Mouse (Mus musculus): ENCODE measurements at regions not wholly inside any gene's neighbourhood (a gene's known extent, or its start where the extent isn't known, plus 50 kb on each side); places are given as distances from the start of the nearest gene placed in this dataset.
A peak's percentile ranks its signal among the peaks of the same experiment; 100 is the strongest.

DNA sequence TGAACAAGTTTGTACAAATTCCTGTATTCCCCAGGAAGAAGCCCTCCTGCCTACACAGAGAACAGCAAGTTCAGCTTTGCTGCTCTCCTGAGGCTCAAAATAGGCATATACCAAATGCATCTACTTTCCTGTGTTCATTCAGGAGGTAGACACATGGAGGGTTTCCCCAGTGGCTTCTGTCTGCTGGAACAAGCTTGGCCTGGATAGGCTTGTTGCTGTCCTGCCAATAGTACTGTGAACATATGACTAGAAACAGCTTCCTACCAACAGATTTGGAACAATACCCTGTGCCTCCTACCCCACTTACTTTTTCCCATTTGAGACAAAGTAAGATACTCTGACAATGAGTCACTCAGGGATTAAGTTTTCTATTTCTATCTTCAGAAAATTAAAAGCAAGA is 93.8 kb upstream of the Wdpcp start:
- Histone ChIP-seq H3K36me3 (replicated peaks) (no peaks in the 10 kb centered on the region), H3K9ac (no peak overlapping the region)
- ATAC-seq (ENCODE audit: insufficient read depth) = no peak

DNA sequence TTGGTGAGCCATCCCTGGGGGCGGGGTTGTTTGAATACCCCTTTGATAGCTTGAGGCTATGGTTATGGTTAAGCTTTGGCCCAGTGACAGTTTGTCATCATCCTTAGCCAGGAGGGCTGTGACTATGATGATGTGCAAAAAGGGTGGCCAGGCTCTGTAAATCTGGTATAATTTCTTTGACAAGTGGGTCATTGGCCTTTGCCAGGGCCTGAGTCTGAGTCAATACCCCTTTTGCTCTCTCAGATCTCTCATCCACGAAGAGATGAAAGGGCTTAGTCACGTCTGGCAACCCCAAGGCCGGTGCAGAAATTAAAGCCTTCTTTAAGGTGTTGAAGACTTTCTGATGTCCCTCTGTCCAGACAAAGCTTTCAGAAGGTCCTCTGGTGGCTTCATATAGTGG is 99.7 kb upstream of the Ugp2 start:
- Histone ChIP-seq H3K27ac (replicated peaks) (no peak overlapping the region), H3K4me1 (replicated peaks) (no peaks in the 10 kb centered on the region), H3K27me3 (no peaks in the 10 kb centered on the region), H3K9ac (no peak overlapping the region), H3K4me3 (replicated peaks) (no peak overlapping the region), H3K4me2 (no peak overlapping the region), H3K9me3 (replicated peaks) (no peaks in the 10 kb centered on the region), H3K36me3 (replicated peaks) (no peaks in the 10 kb centered on the region)
- no peak for ATAC-seq (ENCODE audit: insufficient read depth)
- WGBS (ENCODE audit: insufficient replicate concordance) = 56% methylated on average over 4 of the region's 4 CpGs

More for the DNA sequence above, 93.8 kb upstream of the Wdpcp start:
- no peak overlapping the region for H3K4me3 ChIP-seq (replicated peaks)
- no peaks in the 10 kb centered on the region for H3K27me3 ChIP-seq
- no peaks in the 10 kb centered on the region for H3K9me3 ChIP-seq (replicated peaks)
- H3K4me1 ChIP-seq (replicated peaks) = no peaks in the 10 kb centered on the region
- H3K4me2 ChIP-seq = no peak overlapping the region
- H3K27ac ChIP-seq (replicated peaks) = no peak overlapping the region

DNA sequence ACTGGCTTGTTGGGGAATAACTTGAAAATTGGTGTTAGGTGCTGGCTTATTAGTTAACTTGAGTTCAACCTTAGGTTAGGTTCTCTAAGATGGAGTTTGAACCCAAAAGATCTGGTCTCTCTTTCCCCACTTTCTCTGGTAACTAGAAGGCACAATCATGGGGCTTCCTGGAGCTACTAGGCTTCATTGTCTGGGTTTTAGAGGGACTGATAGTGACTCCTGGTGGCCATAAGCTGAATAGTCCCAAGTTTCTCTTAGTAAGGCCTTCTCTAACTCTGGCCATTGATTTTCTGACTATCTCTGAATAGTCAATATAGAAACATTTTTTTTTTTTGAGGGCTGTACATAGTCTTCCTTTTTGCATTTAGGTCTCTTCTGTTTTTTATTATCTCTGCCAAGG is 97.5 kb upstream of the Ugp2 start:
- Histone ChIP-seq H3K4me1 (replicated peaks) (no peaks in the 10 kb centered on the region), H3K4me2 (no peak overlapping the region), H3K27me3 (no peaks in the 10 kb centered on the region), H3K27ac (replicated peaks) (no peak overlapping the region), H3K9me3 (replicated peaks) (no peaks in the 10 kb centered on the region), H3K36me3 (replicated peaks) (no peaks in the 10 kb centered on the region), H3K4me3 (replicated peaks) (no peak overlapping the region), H3K9ac (no peak overlapping the region)
- no peak for ATAC-seq (ENCODE audit: insufficient read depth)

DNA sequence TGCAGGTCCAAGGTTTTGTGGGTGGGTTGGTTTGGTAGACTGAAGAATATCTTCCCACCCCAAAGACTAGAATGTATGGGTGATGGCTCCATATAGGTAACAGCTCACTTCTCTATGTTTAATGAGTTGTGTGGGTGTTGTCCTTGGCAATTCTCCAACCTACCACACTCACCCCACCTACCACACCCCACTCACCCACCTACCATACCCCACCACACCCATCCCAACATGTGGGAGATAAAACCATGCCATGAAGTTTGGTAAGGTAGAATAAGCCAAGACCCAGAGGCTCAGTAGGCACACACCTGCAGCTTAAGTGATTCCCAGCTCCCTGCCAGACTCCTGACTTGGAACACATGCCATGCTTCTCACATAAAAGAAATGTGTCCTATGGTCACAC is 89.0 kb upstream of the Ugp2 start:
- Histone ChIP-seq H3K4me3 (replicated peaks) (no peak overlapping the region), H3K36me3 (replicated peaks) (no peaks in the 10 kb centered on the region), H3K9me3 (replicated peaks) (no peaks in the 10 kb centered on the region), H3K27ac (replicated peaks) (no peak overlapping the region), H3K27me3 (no peaks in the 10 kb centered on the region), H3K4me1 (replicated peaks) (no peaks in the 10 kb centered on the region), H3K9ac (no peak overlapping the region), H3K4me2 (no peak overlapping the region)
- ATAC-seq (ENCODE audit: insufficient read depth) = no peak

DNA sequence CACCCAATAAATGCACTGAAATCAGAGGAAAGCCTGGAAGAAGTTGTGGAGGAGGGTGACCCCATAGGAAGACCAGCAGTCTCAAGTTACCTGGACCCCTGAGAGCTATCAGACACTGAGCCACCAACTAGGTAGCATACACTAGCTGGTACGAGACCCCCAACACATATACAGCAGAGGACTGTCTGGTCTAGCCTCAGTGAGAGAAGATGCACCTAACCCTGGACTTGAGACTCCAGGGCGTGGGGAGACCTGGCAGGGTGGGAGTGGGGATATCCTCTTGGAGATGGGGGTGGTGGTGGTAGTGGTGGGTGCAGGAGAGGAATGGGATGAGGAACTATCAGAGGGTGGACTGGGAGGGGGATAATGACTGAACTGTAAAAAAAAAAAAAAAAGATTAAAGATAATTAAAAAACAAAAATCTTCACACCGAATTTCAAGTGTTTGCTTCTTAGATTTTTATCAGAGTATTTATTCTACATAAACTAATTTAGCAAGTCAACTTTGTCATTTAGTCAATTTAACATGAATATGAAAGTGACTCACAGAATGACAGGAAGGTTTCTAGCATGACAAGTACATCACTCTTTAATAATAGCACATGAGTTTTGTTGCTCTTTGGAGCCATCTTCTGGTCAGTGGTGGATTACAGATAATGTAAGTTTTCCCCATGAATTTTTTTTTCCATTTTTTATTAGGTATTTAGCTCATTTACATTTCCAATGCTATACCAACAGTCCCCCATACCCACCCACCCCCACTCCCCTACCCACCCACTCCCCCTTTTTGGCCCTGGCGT is 82.5 kb upstream of the Ugp2 start:
- Histone ChIP-seq H3K27me3 (no peaks in the 10 kb centered on the region), H3K4me1 (replicated peaks) (no peaks in the 10 kb centered on the region), H3K9me3 (replicated peaks) (no peaks in the 10 kb centered on the region), H3K36me3 (replicated peaks) (no peaks in the 10 kb centered on the region), H3K27ac (replicated peaks) (no peak overlapping the region), H3K4me2 (no peak overlapping the region), H3K4me3 (replicated peaks) (no peak overlapping the region), H3K9ac (no peak overlapping the region)
- ATAC-seq (ENCODE audit: insufficient read depth) = no peak
- WGBS (ENCODE audit: insufficient replicate concordance) = 60% methylated on average over 3 of the region's 4 CpGs

DNA sequence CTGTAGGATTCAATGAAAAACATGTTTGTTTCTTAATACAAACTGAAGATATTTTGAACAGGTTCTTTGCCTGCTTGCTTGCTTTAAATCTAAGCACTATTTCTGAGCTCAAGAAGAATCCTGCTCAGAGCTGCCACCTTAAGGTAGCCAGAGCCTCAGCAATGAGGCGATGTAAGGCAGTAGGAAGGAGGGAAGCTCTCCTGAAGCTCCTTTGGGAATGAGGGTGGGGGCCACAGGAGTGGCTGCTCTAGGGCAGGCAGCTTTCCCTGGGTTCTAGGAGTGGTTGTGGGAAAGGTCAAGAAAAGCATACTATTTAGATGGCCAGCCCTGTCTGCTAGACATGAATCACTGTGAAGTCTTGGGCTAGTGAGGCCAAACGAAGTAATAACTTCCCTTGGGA is 62.7 kb upstream of the Ugp2 start:
- Histone ChIP-seq H3K4me3 (replicated peaks) (no peak overlapping the region), H3K9me3 (replicated peaks) (no peaks in the 10 kb centered on the region), H3K4me1 (replicated peaks) (no peaks in the 10 kb centered on the region), H3K4me2 (no peak overlapping the region), H3K9ac (no peak overlapping the region), H3K27ac (replicated peaks) (no peak overlapping the region), H3K27me3 (no peaks in the 10 kb centered on the region), H3K36me3 (replicated peaks) (no peaks in the 10 kb centered on the region)
- no peak for ATAC-seq (ENCODE audit: insufficient read depth)
- 20% methylated on average over 2 of the region's 2 CpGs for WGBS (ENCODE audit: insufficient replicate concordance)

DNA sequence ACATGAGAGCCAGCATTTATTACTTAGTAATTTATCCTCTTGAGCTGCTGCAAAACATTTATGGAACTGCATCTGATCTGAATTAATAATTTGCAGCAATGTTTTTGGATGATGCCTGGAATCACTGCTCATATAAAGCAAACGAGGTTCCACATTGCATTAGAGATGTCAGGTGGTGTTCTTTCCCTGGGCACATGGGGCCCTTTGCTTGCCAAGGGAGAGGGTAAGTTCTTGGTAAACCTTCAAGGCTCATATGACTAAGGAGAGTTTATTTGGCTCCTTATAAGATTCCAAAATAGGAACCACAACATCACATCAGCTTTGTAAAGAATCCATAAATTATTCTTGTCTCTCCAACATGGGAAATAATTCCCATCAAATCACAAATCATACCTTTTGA is 59.0 kb upstream of the Ugp2 start:
- WGBS (ENCODE audit: insufficient replicate concordance) = 21% methylated on average over 1 of the region's 1 CpGs
- Histone ChIP-seq H3K4me3 (replicated peaks) (no peak overlapping the region), H3K36me3 (replicated peaks) (no peaks in the 10 kb centered on the region), H3K27me3 (no peaks in the 10 kb centered on the region), H3K4me2 (no peak overlapping the region), H3K4me1 (replicated peaks) (no peaks in the 10 kb centered on the region; the same call in none of the 2 replicates), H3K9ac (no peak overlapping the region), H3K9me3 (replicated peaks) (no peaks in the 10 kb centered on the region), H3K27ac (replicated peaks) (no peak overlapping the region)
- no peak for ATAC-seq (ENCODE audit: insufficient read depth)

DNA sequence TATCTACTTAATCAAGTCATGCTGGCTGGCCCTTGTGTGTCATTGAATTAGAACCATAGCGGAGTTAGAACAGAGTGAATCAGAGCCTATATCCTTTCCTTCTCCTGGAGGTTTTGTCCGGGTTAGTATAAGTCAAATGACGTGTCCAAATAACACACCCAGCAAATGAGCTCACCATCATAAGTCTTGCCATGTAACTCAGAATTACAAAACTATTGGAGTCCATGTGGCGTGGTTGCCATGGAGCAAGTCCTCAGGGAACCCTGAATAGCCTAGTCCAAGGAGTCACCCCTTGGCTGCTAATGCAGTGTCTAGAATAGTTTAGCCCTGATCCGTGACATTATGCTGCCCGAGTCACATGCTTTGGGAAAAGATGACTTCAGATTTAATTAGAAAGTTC is 57.7 kb upstream of the Ugp2 start:
- Histone ChIP-seq H3K36me3 (replicated peaks) (no peaks in the 10 kb centered on the region), H3K9me3 (replicated peaks) (no peaks in the 10 kb centered on the region), H3K4me3 (replicated peaks) (no peak overlapping the region)

DNA sequence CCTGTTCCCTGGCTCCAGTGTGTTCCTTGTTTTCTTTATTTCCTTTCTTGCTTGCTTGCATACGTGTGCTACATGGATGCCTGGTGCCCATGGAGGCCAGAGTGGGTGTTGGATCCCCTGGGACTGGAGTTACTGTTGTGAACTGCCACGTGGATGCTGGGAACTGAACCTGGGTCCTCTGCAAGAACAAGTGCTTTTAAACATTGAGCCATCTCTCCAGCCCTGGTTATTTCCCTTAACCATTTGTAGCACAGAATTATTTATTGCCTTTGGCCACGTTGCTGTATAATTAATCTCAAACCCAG is 57.0 kb upstream of the Ugp2 start:
- no peak for ATAC-seq (ENCODE audit: insufficient read depth)
- H3K9ac ChIP-seq = no peak overlapping the region
- H3K27me3 ChIP-seq = no peaks in the 10 kb centered on the region
- WGBS (ENCODE audit: insufficient replicate concordance) = 30% methylated on average over 3 of the region's 3 CpGs
- no peaks in the 10 kb centered on the region for H3K36me3 ChIP-seq (replicated peaks)
- peak overlapping the region; percentile 48; the same call in 1 of the 2 replicates for H3K27ac ChIP-seq (replicated peaks)
- H3K9me3 ChIP-seq (replicated peaks) = no peaks in the 10 kb centered on the region
- no peaks in the 10 kb centered on the region; the same call in none of the 2 replicates for H3K4me1 ChIP-seq (replicated peaks)
- H3K4me3 ChIP-seq (replicated peaks) = no peak overlapping the region
- no peak overlapping the region for H3K4me2 ChIP-seq

More for the DNA sequence above, 57.7 kb upstream of the Ugp2 start:
- no peak overlapping the region for H3K4me2 ChIP-seq
- no peaks in the 10 kb centered on the region for H3K27me3 ChIP-seq
- no peak for ATAC-seq (ENCODE audit: insufficient read depth)
- WGBS (ENCODE audit: insufficient replicate concordance) = 71% methylated on average over 6 of the region's 6 CpGs
- no peak overlapping the region for H3K27ac ChIP-seq (replicated peaks)
- H3K4me1 ChIP-seq (replicated peaks) = no peaks in the 10 kb centered on the region; the same call in none of the 2 replicates
- H3K9ac ChIP-seq = no peak overlapping the region

DNA sequence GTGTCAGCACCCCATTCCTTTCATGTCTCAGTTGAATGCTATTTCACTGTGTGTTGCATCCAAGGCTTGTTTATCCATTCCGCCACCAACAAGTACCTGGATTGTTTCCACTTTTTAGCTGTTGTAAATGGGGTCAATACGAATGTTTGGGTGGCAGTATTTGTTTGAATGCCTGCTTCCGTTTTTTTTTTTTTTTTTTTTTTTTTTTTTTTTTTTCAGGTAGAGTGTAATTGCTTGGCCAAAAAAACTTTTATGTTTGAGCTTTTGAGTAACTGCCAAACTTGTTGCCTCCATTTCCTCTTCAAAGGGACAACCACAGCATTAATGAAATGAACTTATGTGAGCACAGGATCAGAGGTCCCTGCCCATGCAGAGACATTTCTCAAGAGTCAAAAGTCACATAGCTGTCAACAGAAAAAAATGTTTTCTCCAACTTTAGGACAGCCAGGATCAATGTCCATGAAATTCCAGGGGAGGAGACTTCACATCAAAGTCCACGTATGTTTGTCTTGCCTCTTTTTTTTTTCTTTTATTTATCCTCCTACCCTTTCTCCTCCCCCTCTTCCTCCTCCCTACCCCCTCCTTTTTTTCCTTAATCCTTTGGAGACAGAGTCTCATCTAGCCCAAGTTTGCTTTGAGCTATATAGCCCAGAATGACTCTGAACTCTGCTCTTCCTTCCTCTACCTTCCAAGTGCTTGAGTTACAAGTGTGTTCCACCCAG is 56.5 kb upstream of the Ugp2 start:
- no peak overlapping the region for H3K9ac ChIP-seq
- ATAC-seq (ENCODE audit: insufficient read depth) = no peak
- no peaks in the 10 kb centered on the region for H3K36me3 ChIP-seq (replicated peaks)
- no peak overlapping the region for H3K4me3 ChIP-seq (replicated peaks)
- H3K4me1 ChIP-seq (replicated peaks) = no peaks in the 10 kb centered on the region; the same call in none of the 2 replicates
- H3K27me3 ChIP-seq = no peaks in the 10 kb centered on the region
- H3K27ac ChIP-seq (replicated peaks) = peak overlapping the region; percentile 48; the same call in 1 of the 2 replicates
- no peak overlapping the region for H3K4me2 ChIP-seq
- 47% methylated on average over 4 of the region's 4 CpGs for WGBS (ENCODE audit: insufficient replicate concordance)
- H3K9me3 ChIP-seq (replicated peaks) = no peaks in the 10 kb centered on the region

DNA sequence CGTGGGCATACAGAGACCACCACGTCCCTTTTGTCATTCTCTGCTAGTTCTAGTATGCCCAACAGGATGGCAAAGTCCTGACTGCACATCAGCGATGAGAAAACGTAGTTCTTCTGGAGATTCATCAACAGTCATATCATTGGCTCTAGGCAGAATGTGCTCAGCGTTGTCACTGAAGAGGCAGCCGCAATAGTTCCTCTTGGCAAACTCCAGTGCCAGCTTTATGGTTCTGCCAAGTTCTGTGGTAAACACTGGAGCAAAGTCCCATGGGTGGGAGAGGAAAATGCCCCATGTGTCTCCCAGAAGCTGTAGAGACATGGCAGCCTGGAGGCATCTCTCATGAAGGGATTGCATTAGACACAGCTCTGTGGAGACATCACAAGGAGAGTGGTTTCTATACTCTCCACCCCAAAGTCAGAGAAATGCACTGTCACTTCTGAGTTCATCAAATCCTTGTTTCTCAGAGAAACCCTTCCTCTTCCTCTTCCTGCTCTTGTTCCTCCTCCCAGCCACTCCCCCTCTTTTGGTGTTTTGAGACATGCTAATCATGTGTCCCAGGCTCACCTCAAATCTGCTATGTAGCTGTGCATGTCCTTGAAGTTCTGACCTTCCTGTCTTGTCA is 54.6 kb upstream of the Ugp2 start:
- 52% methylated on average over 6 of the region's 6 CpGs for WGBS (ENCODE audit: insufficient replicate concordance)
- no peak overlapping the region for H3K9ac ChIP-seq

More for the DNA sequence above, 54.6 kb upstream of the Ugp2 start:
- H3K27ac ChIP-seq (replicated peaks) = no peak overlapping the region
- H3K36me3 ChIP-seq (replicated peaks) = no peaks in the 10 kb centered on the region
- no peak overlapping the region for H3K4me2 ChIP-seq
- no peaks in the 10 kb centered on the region for H3K9me3 ChIP-seq (replicated peaks)
- H3K27me3 ChIP-seq = no peaks in the 10 kb centered on the region
- H3K4me1 ChIP-seq (replicated peaks) = peaks cover 3% of the 10 kb centered on the region
- no peak overlapping the region for H3K4me3 ChIP-seq (replicated peaks)
- ATAC-seq (ENCODE audit: insufficient read depth) = no peak
